26 mouse cellular contexts compared by ENCODE assay signal in the genomic region with DNA sequence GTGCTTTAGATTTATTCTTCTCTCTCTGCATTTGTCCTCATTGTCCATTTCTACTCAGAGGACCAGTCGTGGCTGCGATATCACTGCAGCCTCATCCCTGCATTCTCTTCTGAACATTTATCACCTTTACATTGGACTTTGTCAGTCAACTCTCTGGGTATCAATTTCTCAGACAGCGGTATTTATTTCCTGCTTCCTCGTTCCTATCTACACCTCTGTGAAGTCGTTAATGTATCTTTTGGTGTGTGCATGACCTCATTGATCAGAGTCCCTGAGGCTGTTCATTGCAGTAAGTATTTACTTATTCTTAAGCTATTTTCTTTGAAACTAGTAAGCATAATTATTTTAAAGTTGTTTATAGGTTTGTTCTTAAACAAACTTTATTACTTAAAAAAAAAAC.
"Had no signal": no experiment of that assay in that cellular context is flagged by ENCODE, and none has a peak within 500 bp of the region (broad histone marks: within the 10 kb centered on the region; RNA-seq: fewer than 3 reads in every experiment).

No protein-coding gene starts in this region.

- H3K4me1 ChIP-seq: heart, embryonic 10.5 days; heart, embryonic 12.5 days; hindbrain, embryonic 12.5 days; kidney, embryonic 15.5 days; limb, embryonic 13.5 days; limb, embryonic 15.5 days; liver, embryonic 12.5 days had no signal

- H3K36me3 ChIP-seq: heart, embryonic 10.5 days; heart, embryonic 12.5 days; hindbrain, embryonic 10.5 days; hindbrain, embryonic 12.5 days; kidney, embryonic 15.5 days; limb, embryonic 13.5 days; limb, embryonic 15.5 days; liver, embryonic 12.5 days had no signal

- DNase-seq: gastrocnemius, adult 2 months; gastrocnemius, postnatal 10 days; gastrocnemius, postnatal 36 days; heart, postnatal 10 days; heart, postnatal 4 days; kidney, adult 11 months; kidney, adult 2 months; kidney, adult 9 months; kidney, postnatal 14 days; kidney, postnatal 36 days; left cerebral cortex, postnatal 4 days had no signal

- H3K4me3 ChIP-seq: gastrocnemius, adult 2 months; heart, embryonic 10.5 days; heart, embryonic 12.5 days; hindbrain, embryonic 10.5 days; hindbrain, embryonic 12.5 days; kidney, embryonic 15.5 days; layer of hippocampus, adult 2 months; left cerebral cortex, adult 2 months; limb, embryonic 13.5 days; limb, embryonic 15.5 days; liver, embryonic 12.5 days had no signal

- ATAC-seq: hindbrain, embryonic 16.5 days; inflammation-experienced regulatory T-cells, adult 6 months; liver, embryonic 12.5 days had no signal

- H3K27me3 ChIP-seq: heart, embryonic 12.5 days; hindbrain, embryonic 12.5 days; kidney, embryonic 15.5 days; limb, embryonic 13.5 days; limb, embryonic 15.5 days; liver, embryonic 12.5 days had no signal

- H3K27ac ChIP-seq: gastrocnemius, adult 2 months; heart, embryonic 10.5 days; hindbrain, embryonic 10.5 days; hindbrain, embryonic 12.5 days; hindbrain, embryonic 14.5 days; kidney, embryonic 15.5 days; kidney, postnatal 0 days; layer of hippocampus, adult 2 months; left cerebral cortex, adult 2 months; limb, embryonic 13.5 days; limb, embryonic 15.5 days; liver, embryonic 12.5 days; liver, embryonic 14.5 days had no signal

- H3K9me3 ChIP-seq: heart, embryonic 10.5 days; hindbrain, embryonic 10.5 days; hindbrain, embryonic 12.5 days; kidney, embryonic 15.5 days; limb, embryonic 13.5 days; limb, embryonic 15.5 days; liver, embryonic 12.5 days had no signal

- H3K4me2 ChIP-seq: heart, embryonic 12.5 days; hindbrain, embryonic 12.5 days; hindbrain, embryonic 14.5 days; kidney, embryonic 15.5 days; limb, embryonic 13.5 days; limb, embryonic 15.5 days; liver, embryonic 12.5 days had no signal

- H3K9ac ChIP-seq: heart, embryonic 12.5 days; hindbrain, embryonic 12.5 days; hindbrain, embryonic 14.5 days; kidney, embryonic 15.5 days; limb, embryonic 13.5 days; limb, embryonic 15.5 days; liver, embryonic 12.5 days; liver, embryonic 14.5 days had no signal
